Mouse (Mus musculus) spleen, postnatal 36 days (tissue): ENCODE data around the gene Gm10031.
"Not testable (repeated sequence)": the region's sequence is repeated elsewhere in the genome, so short reads cannot be mapped to it uniquely, and the experiment has no call there.

Experiments
- DNase-seq, 2 experiments: peaks; one replicate each; pipeline ENCODE4 v3.0.0; 2022; ENCODE audit warnings: low spot score in 2 of 2, mixed read lengths in 1 of 2

The Gm10031 gene

DNA sequence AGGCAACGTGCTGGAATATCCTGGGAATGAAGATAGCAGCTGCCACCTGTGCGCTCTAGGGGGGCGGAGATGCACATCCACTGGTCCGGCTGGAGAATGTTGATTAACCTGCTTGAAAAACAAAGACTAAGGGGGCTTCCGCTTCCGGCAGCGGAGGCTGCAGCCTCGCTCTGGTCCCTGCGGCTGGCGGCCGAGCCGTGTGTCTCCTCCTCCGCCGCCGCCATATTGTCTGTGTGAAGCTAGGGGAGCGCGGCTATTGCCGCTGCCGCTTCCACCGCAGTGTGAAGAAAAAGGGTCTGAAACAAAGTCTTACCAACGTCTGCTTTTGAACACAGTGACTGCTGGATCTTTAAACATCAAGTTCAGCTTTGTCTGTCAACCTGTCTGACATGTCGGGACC is at the start of gene Gm10031:
Gene Gm10031 (plus strand): TSS at position 171 of the 400 bp plus-strand sequence.
- DNase-seq = not testable (repeated sequence)

DNA sequence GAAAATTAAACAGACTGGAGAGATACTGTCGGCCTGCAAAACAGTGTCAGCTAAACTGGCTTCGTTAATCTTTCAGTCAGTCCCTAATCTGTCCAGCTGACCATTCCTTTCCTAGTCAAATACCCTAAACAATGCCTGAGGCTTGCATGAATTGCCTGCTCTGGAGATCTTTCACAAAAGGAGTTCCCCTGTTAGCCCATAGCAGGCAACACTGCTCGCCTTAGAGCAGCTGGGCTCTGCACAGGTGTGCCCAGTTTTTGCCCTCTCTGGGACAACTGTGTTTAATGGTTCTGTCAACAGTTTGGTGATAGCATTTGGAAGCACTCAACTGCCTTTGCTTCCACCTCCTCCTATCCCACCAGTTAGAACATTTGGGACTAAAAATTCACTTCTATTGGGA is 49.0 kb upstream of the Gm10031 start:
- no peak for DNase-seq

DNA sequence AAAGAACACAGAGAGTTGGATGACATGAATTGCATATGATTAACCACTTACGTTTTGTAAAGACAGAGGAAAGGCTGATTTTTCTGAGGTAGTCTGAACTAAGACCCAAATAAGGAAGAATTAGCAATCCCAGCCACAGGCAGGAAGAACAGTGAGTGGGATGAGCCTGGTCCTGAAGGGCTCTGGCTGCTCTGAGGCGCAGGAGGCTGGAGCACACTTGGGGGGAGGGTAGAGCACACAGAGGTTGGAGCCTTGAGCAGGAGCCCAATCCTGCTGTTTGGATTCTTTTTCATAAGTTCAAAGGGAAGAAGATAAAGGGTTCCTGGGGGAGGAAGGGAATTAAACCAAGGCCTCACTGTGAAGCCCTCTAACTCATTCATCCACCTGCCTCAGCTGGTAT is 47.8 kb upstream of the Gm10031 start:
- DNase-seq = no peak

DNA sequence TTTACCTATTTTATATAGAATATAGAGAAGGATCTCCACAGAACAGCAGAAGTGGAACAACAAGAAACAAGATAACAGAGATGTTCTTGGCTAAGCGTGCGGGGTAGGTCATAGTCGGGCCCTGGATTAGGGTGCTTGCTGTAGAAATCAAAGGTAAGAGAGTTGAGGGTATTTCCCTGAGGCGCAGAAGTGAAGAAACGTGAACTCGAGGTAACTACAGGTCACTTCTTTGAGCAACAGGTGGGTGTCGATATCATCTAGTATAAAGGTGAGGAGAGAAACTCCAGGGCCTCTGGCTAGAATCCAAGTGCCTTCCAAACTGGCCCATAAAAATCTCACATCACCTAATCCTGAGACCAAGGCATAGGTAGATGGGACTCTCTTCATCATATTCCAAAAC is 47.3 kb upstream of the Gm10031 start:
- DNase-seq = no peak

DNA sequence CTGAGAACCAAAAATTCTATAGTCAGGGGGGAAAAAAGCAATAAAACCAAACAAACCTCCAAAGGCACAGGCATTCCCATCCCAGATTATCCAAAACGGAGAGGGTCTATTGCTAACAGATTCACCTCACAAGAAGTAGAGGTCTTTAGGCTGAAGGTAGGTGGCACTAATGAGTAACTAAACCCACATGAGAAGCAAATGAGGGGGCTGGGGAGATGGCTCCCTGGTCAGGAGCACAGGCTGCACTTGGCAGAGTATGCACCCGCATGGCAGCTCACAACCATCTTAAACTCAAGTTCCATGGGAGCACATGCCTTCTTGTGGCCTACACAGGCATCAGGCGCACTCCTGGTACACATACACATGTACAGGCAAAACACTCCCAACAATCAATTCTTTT is 42.0 kb upstream of the Gm10031 start:
- DNase-seq = no peak

DNA sequence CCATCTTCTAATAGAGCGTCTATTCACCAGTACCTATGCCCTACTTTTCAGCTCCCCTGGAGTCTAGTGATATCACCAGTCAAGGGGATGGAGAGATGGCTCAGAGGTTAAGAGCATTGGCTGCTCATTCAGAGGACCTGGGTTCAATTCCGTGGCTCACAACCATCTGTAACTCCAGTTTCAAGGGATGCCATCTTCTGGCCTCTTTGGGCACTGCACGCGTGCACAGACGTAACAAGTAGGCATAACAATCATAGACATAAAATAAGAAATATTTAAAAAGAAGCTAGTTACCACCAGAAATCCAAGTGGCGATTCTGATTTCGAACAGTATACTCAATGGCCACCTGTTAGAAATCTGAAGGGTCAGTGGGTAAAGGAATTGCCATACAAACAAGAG is 36.3 kb upstream of the Gm10031 start:
- no peak for DNase-seq

DNA sequence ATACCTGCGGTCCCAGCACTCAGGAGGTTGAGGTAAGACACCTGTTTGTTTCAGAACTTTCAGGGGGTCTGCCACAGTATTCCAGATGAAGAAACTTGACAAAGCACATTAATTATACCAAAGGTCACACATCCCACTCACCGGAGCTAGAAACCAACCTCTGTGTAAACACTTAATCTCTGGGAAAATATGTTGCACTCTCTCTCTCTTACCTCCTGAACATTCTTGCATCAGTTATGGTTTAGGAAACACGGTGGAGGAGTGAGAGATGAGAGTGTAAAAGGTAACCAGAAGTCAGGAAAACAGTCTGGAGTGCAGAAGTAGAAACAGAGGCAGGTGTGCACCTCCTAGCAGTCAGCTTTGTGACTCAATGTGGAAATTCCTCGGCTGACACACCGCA is 35.8 kb upstream of the Gm10031 start:
- no peak for DNase-seq

DNA sequence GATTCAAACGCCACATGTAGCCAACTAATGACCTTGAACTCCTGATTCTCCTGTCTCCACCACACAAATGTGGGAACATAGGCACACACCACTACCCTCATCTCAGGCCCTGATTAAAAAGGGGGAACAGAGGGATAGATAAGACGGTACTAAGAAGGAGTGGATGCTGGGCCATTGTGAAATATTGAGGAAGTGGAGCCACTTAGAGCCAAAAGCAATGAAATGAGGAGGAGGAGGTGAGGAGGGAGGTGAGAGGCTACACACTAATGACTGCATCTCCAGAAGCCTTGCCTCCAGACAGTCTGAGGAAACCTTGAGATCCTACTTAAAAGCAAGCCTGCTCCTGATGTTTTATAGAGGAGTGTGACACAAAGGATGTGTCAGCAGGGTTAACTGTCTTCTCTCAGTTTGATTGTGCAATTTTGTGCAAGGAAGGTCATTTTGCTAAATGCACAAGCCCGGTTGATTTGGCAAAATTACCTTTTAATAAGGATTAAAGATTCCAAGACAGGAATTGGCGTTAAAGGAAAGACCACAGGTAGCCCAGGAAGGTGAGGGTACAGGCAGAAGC is 32.5 kb upstream of the Gm10031 start:
- DNase-seq = no peak

DNA sequence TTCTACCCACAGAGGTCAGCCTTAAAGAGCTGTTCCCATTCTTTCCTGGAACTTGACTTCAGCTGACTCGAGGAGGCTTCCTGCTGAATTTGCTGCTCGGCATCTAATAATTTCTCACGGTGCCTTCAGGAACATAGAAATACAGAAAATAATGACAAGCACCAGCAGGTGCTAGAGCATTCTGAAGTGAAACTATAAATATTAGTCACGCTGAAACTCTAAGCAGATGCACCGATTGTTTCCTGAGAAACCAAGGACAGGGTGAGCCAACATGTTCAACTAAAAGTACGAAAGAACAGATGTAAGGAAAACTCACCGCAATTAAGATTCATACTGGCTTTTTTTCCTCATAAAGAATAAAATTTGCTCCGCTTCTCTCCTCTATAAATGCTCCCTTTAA is 28.8 kb upstream of the Gm10031 start:
- no peak for DNase-seq

DNA sequence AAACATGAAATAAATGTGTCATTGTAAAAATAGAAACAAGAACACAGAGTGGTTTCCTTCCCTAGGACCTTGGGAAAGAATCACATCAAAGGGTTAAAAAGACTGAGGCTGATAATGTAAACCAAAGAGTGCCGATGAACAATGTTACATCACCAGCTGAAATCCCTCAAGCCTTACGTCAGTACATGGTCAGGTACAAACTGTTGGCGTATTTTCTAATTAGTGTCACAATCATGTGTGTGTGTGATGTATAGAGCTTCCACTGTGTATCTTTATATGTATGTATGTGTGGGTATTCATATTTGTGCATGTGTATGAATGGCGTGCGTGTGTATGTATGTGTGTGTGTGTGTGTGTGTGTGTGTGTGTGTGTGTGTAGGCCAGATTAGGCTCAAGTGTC is 26.9 kb upstream of the Gm10031 start:
- DNase-seq = no peak

DNA sequence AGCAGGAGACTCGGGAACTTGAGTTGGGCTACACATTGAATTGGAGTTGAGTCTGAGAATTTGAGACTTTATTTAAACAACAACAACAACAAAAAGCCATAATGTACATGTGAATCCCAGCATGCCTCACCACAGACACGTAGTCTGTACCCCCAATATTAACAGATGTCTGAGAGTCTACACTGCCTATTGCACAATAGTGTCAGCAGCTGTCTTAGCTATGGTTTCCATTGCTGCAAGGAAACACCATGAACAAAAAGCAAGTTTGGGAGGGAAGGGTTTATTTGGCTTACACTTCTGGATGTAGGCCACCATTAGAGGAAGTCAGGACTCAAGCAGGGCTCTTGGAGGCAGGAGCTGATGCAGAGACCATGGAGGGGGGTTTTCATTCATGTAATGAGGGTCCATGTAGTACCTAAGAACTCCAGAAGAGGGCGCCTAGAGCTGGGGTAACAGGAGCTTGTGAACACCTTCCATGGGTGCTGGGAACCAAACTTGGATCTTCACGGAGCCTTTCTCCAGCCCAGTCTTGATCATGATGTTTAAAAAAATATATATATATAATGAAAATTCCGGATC is 18.8 kb upstream of the Gm10031 start:
- DNase-seq = no peak

DNA sequence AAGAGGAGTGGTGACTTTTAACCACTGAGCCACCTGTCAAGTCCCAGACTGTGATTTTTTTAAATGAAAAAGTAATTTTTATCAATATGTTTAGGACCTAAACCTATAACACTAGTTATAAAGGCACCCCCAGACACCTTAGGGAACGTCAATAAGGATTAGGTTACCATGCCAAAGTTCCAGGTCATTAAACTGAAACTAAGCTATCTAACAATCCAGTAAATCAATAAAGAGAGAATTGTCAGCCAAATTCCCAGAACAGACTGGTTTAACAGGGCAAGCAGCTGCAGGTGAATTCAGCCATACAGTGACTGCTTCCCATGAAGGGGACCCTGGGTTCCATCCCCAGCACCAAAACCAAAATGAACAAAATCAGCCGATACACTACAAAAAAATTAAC is 17.9 kb upstream of the Gm10031 start:
- DNase-seq = no peak

DNA sequence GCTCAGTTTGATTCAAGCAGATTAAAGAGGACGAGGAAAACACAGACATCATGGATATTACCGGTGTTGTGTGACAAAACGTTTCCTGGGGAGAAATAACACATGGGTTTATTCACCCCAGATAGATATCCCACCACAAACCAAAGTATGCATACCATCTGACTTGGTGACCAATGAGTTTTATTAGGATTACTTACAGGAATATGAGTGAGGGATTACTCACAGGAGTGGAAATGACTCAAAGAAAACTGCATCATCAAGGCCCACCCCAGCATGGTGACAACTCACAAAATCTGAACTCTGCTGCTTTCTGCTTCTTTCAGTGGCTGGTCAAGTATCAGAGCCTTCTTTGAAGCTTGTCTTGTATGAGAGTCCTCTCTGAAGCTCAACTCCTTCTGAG is 16.1 kb upstream of the Gm10031 start:
- no peak for DNase-seq

DNA sequence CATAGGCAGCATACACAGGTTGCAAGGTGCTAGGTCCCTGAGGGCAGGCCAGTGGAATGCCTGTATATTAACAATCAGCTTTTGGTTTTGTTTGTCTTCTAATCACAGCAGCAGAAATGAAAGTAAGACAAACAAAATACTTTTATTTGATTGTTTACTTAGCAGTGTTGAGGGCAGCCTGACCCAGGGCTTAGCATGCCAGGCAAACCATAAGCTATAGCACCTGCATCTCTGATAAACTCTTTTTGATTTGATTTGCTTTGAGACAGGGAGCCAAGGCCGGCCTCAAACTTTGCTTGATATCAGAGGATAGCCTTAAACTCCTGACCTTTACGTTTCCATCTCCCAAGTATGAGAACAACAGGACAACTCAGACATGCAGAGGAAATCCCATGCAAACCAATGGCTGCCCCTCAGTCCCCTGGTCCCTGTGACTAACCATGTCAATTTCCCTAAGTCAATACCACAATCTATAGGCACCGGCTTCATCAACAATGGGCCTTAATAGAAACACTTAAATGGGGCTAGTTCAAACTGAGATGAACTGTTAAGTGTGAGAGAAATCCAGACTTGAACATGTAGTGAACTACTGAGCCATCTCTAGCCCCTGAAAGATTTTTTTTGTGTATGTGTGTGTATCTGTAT is 3.6 kb upstream of the Gm10031 start:
- DNase-seq = no peak

DNA sequence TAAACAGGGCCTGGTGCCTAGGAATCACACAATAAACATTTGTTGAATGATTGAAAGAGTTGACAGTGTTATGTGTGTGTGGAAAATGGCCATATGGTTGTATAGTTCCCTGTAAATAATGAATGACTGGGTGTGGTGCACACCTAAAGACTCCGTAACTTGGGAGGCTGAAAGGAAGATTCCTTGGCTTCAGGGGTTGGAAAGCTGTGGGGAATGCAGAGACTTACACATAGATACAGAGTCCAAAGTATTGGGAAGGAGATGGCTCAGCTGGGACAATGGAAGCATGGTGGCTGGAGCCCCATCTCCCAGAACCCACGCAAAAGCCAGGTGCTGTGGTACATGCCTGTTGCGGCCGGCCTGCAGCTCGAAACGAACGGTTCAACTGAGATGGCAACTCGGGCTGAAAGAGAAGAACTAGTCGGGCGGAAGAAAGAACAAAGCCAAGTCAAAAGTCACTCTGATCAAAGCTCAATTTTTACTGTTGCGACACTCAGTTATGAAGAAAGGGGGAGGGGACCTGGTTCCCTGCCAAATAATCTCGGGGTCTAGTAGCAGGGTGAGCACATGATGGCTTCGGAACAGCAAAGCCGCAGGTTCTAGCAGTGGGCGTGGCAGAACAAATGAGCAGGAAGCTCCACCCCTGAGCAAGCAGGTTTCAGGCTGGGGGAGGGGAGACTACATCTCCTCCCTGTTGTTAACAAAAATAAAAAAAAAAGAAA is 1.9 kb upstream of the Gm10031 start:
- DNase-seq = peak; percentile 49 to 59

DNA sequence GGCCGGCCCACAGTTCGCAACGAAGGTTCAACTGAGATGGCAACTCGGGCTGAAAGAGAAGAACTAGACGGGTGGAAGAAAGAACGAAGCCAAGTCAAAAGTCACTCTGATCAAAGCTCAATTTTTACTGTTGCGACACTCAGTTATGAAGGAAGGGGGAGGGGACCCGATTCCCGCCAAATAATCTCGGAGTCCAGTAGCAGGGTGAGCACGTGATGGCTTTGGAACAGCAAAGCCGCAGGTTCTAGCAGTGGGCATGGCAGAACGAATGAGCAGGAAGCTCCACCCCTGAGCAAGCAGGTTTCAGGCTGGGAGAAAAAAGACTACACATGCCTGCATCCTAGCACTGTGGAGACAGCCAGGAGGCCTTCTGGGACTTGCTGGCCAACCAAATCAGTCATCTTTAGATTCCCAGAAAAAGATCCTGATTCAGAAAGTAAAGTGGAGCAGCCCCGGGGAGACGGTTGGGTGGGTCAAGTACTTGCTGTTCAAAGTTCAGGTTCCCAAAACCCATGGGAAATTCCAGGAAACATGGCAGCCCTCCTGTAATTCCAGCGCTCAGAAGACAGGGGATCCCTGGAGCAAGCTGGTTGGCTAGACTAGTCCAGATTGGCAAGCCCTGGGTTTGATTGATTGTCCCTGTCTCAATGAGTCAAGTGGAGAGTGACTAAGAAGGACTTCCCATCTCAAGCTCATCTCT is 8.8 kb downstream of the Gm10031 start:
- DNase-seq = not testable (repeated sequence)

DNA sequence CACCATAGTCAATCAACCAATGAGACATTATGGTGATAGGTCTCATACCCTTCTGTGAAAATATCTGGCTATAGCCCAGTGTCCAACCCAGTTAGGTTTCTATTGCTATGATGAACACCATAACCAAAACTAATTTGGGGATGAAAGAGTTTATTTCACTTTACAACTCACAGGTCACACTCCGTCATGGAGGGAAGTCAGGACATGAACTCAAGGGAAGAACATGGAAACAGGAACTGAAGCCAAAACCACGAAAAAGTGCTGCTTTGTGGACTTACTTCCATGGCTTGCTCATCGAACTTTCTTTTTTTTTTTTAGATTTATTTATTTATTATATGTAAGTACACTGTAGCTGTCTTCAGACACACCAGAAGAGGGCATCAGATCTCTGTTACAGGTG is 9.7 kb downstream of the Gm10031 start:
- no peak for DNase-seq

DNA sequence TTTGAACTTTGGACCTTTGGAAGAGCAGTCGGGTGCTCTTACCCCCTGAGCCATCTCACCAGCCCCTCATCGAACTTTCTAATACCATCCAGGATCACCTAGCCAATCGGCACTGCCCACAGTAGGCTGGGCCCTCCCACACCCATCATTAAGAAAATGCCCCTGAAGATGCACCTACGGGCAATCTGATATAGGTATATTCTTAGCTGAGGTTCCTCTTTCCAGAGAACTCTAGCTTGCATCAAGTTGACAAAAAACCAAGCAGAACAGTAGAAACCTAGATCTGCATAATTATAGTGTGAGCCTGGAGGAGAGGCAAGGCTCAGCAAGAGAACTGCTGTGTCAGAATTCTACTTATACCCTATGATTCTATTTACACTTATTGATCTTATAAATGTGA is 10.1 kb downstream of the Gm10031 start:
- DNase-seq = no peak

DNA sequence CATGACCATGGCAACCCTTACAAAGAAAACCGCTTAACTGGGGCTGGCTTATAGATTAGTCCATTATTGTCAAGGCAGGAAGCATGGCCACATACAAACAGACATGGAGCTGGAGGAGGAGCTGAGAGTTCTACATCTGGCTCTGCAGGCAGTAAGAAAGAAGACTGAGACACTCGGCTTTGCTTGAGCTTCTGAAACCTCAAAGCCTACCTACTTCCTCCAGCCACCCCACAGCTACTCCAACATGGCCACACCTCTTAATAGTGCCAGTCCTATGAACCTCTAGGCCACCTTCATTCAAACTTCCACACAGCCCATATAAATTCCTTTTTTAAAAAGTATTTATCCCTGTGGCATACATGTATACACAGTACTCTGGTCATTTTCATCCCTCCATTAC is 13.2 kb downstream of the Gm10031 start:
- DNase-seq = no peak

DNA sequence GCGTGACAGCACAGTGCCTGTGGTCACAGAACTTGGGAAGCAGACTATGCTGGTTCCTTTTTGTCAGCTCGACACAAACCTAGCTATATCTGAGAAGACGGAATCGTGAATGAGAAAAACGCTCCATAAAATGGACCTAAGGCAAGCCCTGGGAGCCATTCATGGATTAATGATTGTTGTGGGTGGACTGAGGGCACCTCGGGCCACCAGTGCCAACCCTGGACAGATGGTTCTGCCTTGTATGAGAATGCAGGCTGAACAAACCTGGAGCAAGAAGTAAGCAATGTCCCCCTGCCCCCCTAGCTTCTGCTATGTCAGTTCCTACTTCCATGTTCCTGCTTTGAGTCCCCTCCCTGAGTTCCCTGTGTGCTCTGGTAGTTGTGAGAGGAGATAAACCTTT is 13.9 kb downstream of the Gm10031 start:
- DNase-seq = no peak

DNA sequence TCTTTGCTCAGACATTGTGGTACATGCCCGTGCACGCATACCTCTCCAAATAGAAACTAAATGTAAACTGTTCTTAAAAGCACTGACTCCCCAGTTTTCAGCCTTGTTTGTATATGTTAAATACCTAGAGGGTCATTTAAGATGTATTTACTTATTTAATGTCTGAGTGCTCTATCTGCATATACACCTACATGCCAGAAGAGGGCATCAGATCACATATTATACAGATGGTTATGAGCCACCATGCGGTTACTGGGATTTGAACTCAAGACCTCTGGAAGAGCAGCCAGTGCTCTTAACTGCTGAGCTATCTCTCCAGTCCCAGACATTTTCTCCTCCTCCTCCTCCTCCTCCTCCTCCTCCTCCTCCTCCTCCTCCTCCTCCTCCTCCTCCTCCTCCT is 14.6 kb downstream of the Gm10031 start:
- no peak for DNase-seq

DNA sequence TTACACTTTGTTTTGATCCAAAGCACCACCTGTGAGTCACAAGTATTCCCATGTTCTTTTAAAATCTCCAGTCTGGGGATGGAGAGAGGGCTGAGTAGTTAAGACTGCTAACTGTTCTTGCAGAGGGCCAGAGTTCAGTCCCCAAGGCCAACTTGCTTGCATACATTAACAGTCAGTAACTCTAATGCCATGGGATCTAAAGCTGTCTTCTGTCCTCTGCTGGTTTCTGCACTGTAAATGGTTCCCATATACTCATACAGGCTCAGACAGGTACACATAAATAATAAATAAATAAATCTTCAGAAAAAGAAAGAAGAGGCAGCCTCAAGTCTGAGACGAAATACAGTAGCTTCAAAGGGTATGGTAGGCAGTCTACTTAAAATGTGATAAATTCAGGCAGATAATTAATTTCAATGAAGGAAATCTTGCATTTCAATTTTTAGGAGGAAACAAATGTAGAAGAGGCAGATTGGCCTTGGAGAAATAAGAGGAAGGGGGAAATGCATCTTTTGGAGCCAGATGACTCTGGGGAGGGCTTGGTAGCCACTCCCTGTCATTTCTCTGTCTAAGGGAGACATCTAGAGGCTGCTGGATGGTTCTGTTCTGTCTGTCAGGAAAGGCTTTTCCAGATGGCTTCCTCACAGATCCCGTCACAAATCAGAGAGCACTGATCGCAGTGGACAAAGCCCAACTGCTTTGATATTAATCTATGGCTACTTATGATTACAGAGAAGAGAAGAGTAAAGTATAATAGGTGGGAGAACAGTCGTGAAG is 16.2 kb downstream of the Gm10031 start:
- peak in 1 of 2 experiments; percentile 10 for DNase-seq
